Mouse (Mus musculus) midbrain, embryonic 14.5 days (tissue): ENCODE data around the gene Timeless. TPM values are rescaled to one million over a fixed set of nuclear protein-coding genes. Genes with fewer than 3 reads are reported as not detected.
A peak's percentile ranks its signal among the peaks of the same experiment; 100 is the strongest.
"Not testable (repeated sequence)": the region's sequence is repeated elsewhere in the genome, so short reads cannot be mapped to it uniquely, and the experiment has no call there.

ENCODE experiments used
- ATAC-seq: fragments of 200-750 bp; cut with Nextera tagmentation; 2 replicates; pipeline ENCODE4 v1.8.0; 2017; ENCODE audit warnings: moderate number of reproducible peaks, moderate library complexity; ENCODE audit not compliant: low FRiP score, low TSS enrichment
- DNase-seq: peaks from one replicate; pipeline ENCODE4 v3.0.0-alpha.2; 2015
- H3K27ac ChIP-seq: fragments of 300-500 bp; sonication (generic); replicated peaks from 2 replicates; pipeline ENCODE4 v1.5.1; 2014; ENCODE audit warnings: mild to moderate bottlenecking, low read depth, low read length, moderate library complexity
- H3K27me3 ChIP-seq: fragments of 300-500 bp; sonication (generic); 2 replicates; pipeline ENCODE4 v1.6.1; 2014; ENCODE audit warnings: low read length, control low read depth, mixed read lengths; ENCODE audit not compliant: control insufficient read depth, insufficient read depth
- H3K36me3 ChIP-seq: fragments of 300-500 bp; sonication (generic); 2 replicates; pipeline ENCODE4 v1.6.1; 2014; ENCODE audit warnings: low read length, control low read depth; ENCODE audit not compliant: control insufficient read depth, insufficient read depth
- H3K4me1 ChIP-seq: fragments of 300-500 bp; sonication (generic); 2 replicates; pipeline ENCODE4 v1.6.1; 2014; ENCODE audit warnings: mild to moderate bottlenecking, antibody characterized with exemption, low read length, control low read depth; ENCODE audit not compliant: control insufficient read depth, insufficient read depth
- H3K4me2 ChIP-seq: fragments of 300-500 bp; sonication (generic); 2 replicates; pipeline ENCODE4 v1.6.1; 2014; ENCODE audit warnings: mild to moderate bottlenecking, low read length, moderate library complexity
- H3K4me3 ChIP-seq: fragments of 300-500 bp; sonication (generic); replicated peaks from 2 replicates; pipeline ENCODE4 v1.5.1; 2014; ENCODE audit warnings: low read depth, low read length
- H3K9ac ChIP-seq: fragments of 300-500 bp; sonication (generic); replicated peaks from 2 replicates; pipeline ENCODE4 v1.6.1; 2014; ENCODE audit warnings: mild to moderate bottlenecking, low read length, moderate library complexity
- H3K9me3 ChIP-seq: fragments of 300-500 bp; sonication (generic); 2 replicates; pipeline ENCODE4 v1.6.1; 2016; ENCODE audit warnings: low read length, control low read depth, mixed read lengths; ENCODE audit not compliant: control insufficient read depth
- WGBS: fragments of 180-500 bp; shearing (Covaris S2); extraction: QIAGEN DNeasy Blood & Tissue Kit; methylation state at CpG from one replicate; pipeline ENCODE4 v1.1.7; 2014; 5-methylcytosine and 5-hydroxymethylcytosine counted together
- polyA plus RNA-seq: library from polyadenylated mRNA; unstranded; fragments of >200 nt; fragmentation: Nextera tagmentation; extraction: Ambion mirVana; gene quantifications from 2 replicates; pipeline ENCODE4 v1.2.1, GENCODE M21; 2014

Timeless gene
- polyA plus RNA-seq, 1 experiment from 2014 or later = 19.5 TPM

- H3K4me2 ChIP-seq = peak overlapping the region; percentile 81
- H3K4me3 ChIP-seq = peak overlapping the region; percentile 47
- H3K9me3 ChIP-seq = no peaks in the 10 kb centered on the region
- H3K27me3 ChIP-seq = no peaks in the 10 kb centered on the region
- H3K27ac ChIP-seq = no peak overlapping the region
- H3K4me1 ChIP-seq = peaks cover 5% of the 10 kb centered on the region
- WGBS = 30% methylated on average over 14 of the region's 14 CpGs
- ATAC-seq (peak; percentile 34; the same call in 1 of the 2 replicates), DNase-seq (no peak)
- peak overlapping the region; percentile 53 for H3K9ac ChIP-seq
- H3K36me3 ChIP-seq = no peaks in the 10 kb centered on the region
These were observed 20.9 kb upstream of the Timeless start for GRCm38 (mm10) chr10:128210954-128211353.

DNA sequence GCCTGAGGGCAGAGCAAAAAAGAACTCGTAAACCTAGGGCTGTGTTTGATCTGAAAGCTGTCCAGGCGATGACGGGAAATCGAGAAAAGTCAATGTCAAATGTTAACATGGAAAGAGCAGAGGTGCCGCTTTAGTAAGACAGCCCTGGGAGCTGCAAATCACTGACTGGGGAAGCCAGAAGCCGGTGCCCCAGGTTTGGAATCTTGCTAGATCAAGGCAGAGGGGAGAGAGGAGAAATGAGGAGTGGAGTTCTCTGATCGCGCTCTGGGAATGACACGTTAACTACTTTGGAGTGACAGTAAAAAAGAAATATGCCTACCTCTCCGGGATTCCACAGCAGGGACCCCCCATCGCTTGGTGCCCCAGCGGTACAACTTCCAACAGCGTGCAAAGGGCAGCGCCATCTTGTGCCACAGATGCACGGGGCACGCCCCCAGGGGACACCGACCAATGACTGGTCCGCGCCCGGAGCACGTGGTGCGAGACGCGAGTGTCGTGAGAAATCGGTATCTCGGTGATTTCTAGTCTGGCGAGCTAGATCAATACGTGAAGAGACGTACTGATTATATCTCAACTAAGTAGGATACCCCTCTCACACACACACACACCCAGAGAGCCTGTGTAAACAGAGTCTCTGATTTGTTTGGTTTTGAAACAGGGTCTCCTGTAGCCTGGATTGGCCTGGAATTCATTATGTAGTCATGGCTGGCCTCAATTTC, 20.3 kb upstream of the Timeless start, which contains the start of gene Spryd4:
TSS of gene Spryd4 (minus strand) at position 418 of the 719 bp plus-strand sequence.
- H3K27me3 ChIP-seq = no peaks in the 10 kb centered on the region
- ATAC-seq (peak; percentile 94), DNase-seq (peak; percentile 97)
- no peaks in the 10 kb centered on the region for H3K9me3 ChIP-seq
- H3K27ac ChIP-seq = peak within 1 kb of the TSS; percentile 42; the same call in 1 of the 2 replicates
- H3K4me3 ChIP-seq = peak within 1 kb of the TSS; percentile 47
- under 1% methylated on average over 30 of the region's 30 CpGs for WGBS
- H3K4me1 ChIP-seq = peaks cover 5% of the 10 kb centered on the region
- peak within 1 kb of the TSS; percentile 53 for H3K9ac ChIP-seq
- H3K4me2 ChIP-seq = peak within 1 kb of the TSS; percentile 81
- no peaks in the 10 kb centered on the region for H3K36me3 ChIP-seq

DNA sequence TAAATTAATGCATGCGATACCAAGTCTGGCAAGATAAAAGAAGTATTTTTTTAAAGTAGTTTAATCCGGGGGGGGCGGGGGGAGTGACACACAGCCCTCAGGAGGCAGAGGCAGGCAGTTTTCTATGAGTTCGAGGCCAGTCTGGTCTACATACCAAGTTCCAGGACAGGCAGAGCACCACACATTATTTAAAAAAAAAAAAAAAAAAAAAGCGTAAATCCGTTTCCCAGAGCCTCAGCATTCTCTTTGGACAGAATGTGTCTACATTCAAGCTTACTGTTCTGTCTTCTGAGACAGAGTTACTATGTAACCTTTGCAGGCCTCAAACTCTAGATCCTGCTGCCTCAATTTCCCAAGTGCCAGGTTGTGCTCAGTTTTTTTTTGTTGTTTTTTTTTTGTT, 19.7 kb upstream of the Timeless start:
- Histone ChIP-seq H3K27ac (0 out of 2 replicates have a peak overlapping the region, but pooled peaks have one; percentile 42), H3K9me3 (no peaks in the 10 kb centered on the region), H3K9ac (peak overlapping the region; percentile 53; the same call in 1 of the 2 replicates), H3K4me2 (peak overlapping the region; percentile 81), H3K4me1 (peaks cover 5% of the 10 kb centered on the region), H3K36me3 (no peaks in the 10 kb centered on the region), H3K27me3 (no peaks in the 10 kb centered on the region), H3K4me3 (peak overlapping the region; percentile 47)
- ATAC-seq = 0 out of 2 replicates have a peak, but pooled peaks have one; percentile 6
- 52% methylated on average over 6 of the region's 6 CpGs for WGBS
- peak; percentile 4 for DNase-seq

DNA sequence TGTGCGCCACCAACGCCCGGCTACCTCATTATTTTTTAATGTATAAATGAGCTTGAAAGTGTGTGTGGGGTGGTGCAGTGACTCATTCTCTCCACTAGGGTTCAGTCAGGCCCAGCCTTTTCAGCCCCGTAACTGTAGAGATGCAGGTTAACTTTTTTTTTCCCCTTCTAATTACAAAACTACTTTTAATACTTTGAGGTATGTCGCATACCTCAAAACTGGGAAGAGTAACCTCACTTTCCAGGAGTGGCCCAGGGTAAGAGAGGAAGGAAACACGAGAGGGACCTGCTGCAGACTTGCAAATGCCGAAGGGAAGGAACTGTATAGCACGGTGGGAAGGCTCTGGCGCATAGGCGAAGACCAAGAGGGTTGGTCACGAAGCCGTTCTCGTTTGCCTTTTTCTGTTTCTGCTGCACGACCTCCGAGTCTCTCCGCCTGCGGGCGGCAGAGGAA, 19.0 kb upstream of the Timeless start:
- under 1% methylated on average over 18 of the region's 18 CpGs for WGBS
- no peak for ATAC-seq
- Histone ChIP-seq H3K4me3 (0 out of 2 replicates have a peak overlapping the region, but pooled peaks have one; percentile 6), H3K27me3 (no peaks in the 10 kb centered on the region), H3K4me1 (peaks cover 5% of the 10 kb centered on the region), H3K4me2 (peak overlapping the region; percentile 45), H3K36me3 (no peaks in the 10 kb centered on the region), H3K9me3 (no peaks in the 10 kb centered on the region), H3K27ac (no peak overlapping the region), H3K9ac (0 out of 2 replicates have a peak overlapping the region, but pooled peaks have one; percentile 24)
- peak; percentile 77 for DNase-seq

GRCm38 (mm10) chr10:128214112-128214511, 17.8 kb upstream of the Timeless start:
- not testable (repeated sequence) for ATAC-seq, H3K27ac ChIP-seq, H3K9me3 ChIP-seq, H3K27me3 ChIP-seq, H3K9ac ChIP-seq, H3K4me2 ChIP-seq, DNase-seq, H3K4me1 ChIP-seq, H3K36me3 ChIP-seq, H3K4me3 ChIP-seq
- WGBS = 91% methylated on average over 4 of the region's 4 CpGs

DNA sequence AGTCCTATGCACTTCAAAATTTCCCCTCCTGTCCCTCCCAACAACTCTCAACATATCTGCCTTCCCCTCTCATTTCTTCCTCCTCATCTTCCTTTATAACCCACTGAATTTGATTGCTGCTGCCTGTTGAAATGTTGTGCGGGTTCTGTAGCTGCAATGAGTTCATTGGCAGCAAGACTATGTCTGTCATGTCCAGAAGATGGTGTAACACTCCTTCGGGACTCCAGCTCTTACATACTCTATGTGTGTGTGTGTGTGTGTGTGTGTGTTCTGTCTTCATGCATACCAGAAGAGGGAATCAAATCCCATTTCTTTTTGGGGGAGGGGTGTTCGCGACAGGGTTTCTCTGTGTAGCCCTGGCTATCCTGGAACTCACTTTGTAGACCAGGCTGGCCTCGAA, 16.9 kb upstream of the Timeless start:
- Histone ChIP-seq H3K4me1 (peaks cover 5% of the 10 kb centered on the region), H3K9ac (no peak overlapping the region), H3K9me3 (no peaks in the 10 kb centered on the region), H3K36me3 (no peaks in the 10 kb centered on the region), H3K27me3 (no peaks in the 10 kb centered on the region), H3K4me3 (no peak overlapping the region), H3K4me2 (no peak overlapping the region), H3K27ac (no peak overlapping the region)
- WGBS = 90% methylated on average over 5 of the region's 5 CpGs
- DNase-seq (no peak), ATAC-seq (no peak)

DNA sequence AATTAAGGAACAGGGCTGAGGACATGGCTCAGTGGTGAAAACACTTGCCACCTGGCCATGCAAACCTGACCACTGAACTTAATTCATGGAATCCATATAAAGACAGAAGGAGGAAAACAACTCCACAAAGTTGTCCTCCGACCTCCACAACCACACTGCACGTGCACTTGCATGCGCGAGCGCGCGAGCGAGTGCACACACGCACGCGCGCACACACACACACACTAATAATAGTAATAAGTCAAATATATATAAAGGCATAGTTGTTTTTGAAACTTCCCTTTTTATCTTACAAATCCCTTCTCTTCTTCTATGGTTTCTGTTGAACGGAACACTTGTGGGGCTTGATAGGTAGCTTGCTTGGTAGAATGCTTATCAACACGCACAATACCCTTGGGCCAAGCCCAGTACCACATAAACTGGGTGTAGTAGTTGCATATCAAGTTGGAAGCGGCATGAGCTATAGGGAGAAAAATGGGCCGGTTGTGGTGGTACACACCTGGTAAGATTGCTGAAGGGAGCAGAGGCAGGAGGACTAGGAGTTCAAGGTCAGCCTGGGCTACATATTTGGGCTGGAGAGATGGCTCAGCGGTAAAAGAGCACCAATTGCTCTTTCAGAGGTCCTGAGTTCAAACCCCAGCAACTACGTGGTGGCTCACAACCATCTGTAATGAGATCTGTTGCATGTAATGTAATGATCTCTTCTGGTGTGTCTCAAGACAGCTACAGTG, 13.3 kb upstream of the Timeless start:
- Histone ChIP-seq H3K9me3 (no peaks in the 10 kb centered on the region), H3K9ac (no peak overlapping the region), H3K4me2 (no peak overlapping the region), H3K27ac (no peak overlapping the region), H3K4me1 (no peaks in the 10 kb centered on the region), H3K27me3 (no peaks in the 10 kb centered on the region), H3K4me3 (no peak overlapping the region), H3K36me3 (no peaks in the 10 kb centered on the region)
- DNase-seq (no peak), ATAC-seq (no peak)
- 94% methylated on average over 18 of the region's 18 CpGs for WGBS

GRCm38 (mm10) chr10:128221533-128222286, 10.2 kb upstream of the Timeless start:
- Histone ChIP-seq H3K4me3 (no peak overlapping the region), H3K4me1 (no peaks in the 10 kb centered on the region), H3K9ac (no peak overlapping the region), H3K27ac (no peak overlapping the region), H3K4me2 (no peak overlapping the region), H3K9me3 (no peaks in the 10 kb centered on the region), H3K36me3 (no peaks in the 10 kb centered on the region), H3K27me3 (no peaks in the 10 kb centered on the region)
- 67% methylated on average over 16 of the region's 16 CpGs for WGBS
- no peak for ATAC-seq
- DNase-seq = no peak
